Comparison of ENCODE assay signal across 14 mouse cellular contexts in the genomic region with DNA sequence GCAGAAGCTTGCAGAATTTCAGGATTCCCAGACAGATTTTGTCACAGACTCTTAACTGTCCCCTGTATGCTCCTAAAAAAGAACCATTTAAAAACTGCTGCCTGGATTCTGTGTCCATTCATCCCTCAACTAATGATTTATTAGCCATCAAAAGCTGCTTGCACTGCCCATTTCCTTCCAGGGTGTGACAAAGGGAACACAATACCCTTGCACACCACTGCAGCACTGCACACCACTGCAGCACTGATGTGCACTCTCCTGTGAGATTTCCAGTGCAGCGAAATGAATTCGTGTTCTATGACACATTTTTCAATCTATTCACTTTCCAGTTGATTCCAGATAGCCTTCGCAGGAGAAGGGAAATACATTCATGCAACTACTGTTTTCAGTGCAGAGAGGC.
"Had no signal": no experiment of that assay in that cellular context is flagged by ENCODE, and none has a peak within 500 bp of the region (broad histone marks: within the 10 kb centered on the region; RNA-seq: fewer than 3 reads in every experiment).

No protein-coding gene starts in this region.

- H3K27ac ChIP-seq: limb, embryonic 13.5 days; liver, embryonic 14.5 days; neural tube, embryonic 12.5 days; stomach, embryonic 15.5 days had no signal

- H3K4me3 ChIP-seq: limb, embryonic 13.5 days; neural tube, embryonic 12.5 days; stomach, embryonic 15.5 days had no signal

- H3K4me2 ChIP-seq: limb, embryonic 13.5 days; neural tube, embryonic 12.5 days; stomach, embryonic 15.5 days had no signal

- ATAC-seq: intestine, embryonic 16.5 days had no signal

- H3K4me1 ChIP-seq: neural tube, embryonic 12.5 days; stomach, embryonic 15.5 days had no signal

- H3K9ac ChIP-seq: limb, embryonic 13.5 days; liver, embryonic 14.5 days; neural tube, embryonic 12.5 days; stomach, embryonic 15.5 days had no signal

- H3K27me3 ChIP-seq: limb, embryonic 13.5 days; neural tube, embryonic 12.5 days; stomach, embryonic 15.5 days had no signal

- H3K9me3 ChIP-seq: limb, embryonic 13.5 days; neural tube, embryonic 12.5 days; stomach, embryonic 15.5 days had no signal

- H3K36me3 ChIP-seq: limb, embryonic 13.5 days; neural tube, embryonic 12.5 days; stomach, embryonic 15.5 days had no signal

- DNase-seq: kidney, postnatal 14 days; layer of hippocampus, adult 9-11 months; layer of hippocampus, postnatal 36 days; left cerebral cortex, postnatal 4 days; lung, adult 18-20 months; midbrain, embryonic 14.5 days; right cerebral cortex, postnatal 14 days; thymus, adult 2 months; thymus, postnatal 25 days had no signal
